Mouse (Mus musculus) stomach, postnatal 0 days (tissue): ENCODE data around the gene Cacna2d1.

Experiments
- CTCF ChIP-seq: IDR thresholded peaks from 2 replicates; pipeline ENCODE4 v1.5.1; 2016; ENCODE audit warnings: antibody characterized with exemption, low read depth, mild to moderate bottlenecking, moderate library complexity
- EP300 ChIP-seq: optimal IDR thresholded peaks from 2 replicates; pipeline ENCODE3; 2016; ENCODE audit warnings: antibody characterized with exemption

- no peak for TF ChIP-seq CTCF
- TF ChIP-seq EP300 = no peak
Measured at GRCm38 (mm10) chr5:16093071-16093693, 158.7 kb downstream of the Cacna2d1 start.
